ENCODE assay signal across 7 mouse cellular contexts in genomic region chrX:71491931-71492633, GRCm38 (mm10). TPM values are rescaled to one million over a fixed set of nuclear protein-coding genes. Genes with fewer than 3 reads are reported as not detected.
DNase-seq lines count a peak whose midpoint lies in the region; ATAC-seq lines count a peak whose summit lies in the region.

No protein-coding gene starts in this region.

- H3K27ac ChIP-seq in lung, embryonic 16.5 days (ENCODE audit: low read length): peak overlapping the region; percentile 86
- H3K27ac ChIP-seq in hindbrain, embryonic 12.5 days: peak overlapping the region; percentile 89
- H3K27ac ChIP-seq in midbrain, embryonic 10.5 days (replicated peaks): peak overlapping the region; percentile 92

- H3K27me3 ChIP-seq in lung, embryonic 16.5 days (ENCODE audit: control insufficient read depth, insufficient read depth, low read depth, low read length): no peaks in the 10 kb centered on the region
- peaks cover 4% of the 10 kb centered on the region; the same call in 1 of the 2 replicates for H3K27me3 ChIP-seq in hindbrain, embryonic 12.5 days
- peaks cover 4% of the 10 kb centered on the region; the same call in 1 of the 2 replicates for H3K27me3 ChIP-seq in midbrain, embryonic 10.5 days (ENCODE audit: low read depth, poor library complexity, severe bottlenecking)

- H3K4me2 ChIP-seq in lung, embryonic 16.5 days (ENCODE audit: low read depth, low read length): peak overlapping the region; percentile 67
- H3K4me2 ChIP-seq in hindbrain, embryonic 12.5 days (replicated peaks): peak overlapping the region; percentile 60

- H3K36me3 ChIP-seq in lung, embryonic 16.5 days (ENCODE audit: control insufficient read depth, insufficient read depth, low read length): no peaks in the 10 kb centered on the region; the same call in 1 of the 2 replicates
- H3K36me3 ChIP-seq in hindbrain, embryonic 12.5 days: no peaks in the 10 kb centered on the region
- no peaks in the 10 kb centered on the region for H3K36me3 ChIP-seq in midbrain, embryonic 10.5 days

- peak overlapping the region; percentile 65 for H3K4me3 ChIP-seq in lung, embryonic 16.5 days (ENCODE audit: low read length)
- H3K4me3 ChIP-seq in hindbrain, embryonic 12.5 days: peak overlapping the region; percentile 50
- peak overlapping the region; percentile 64 for H3K4me3 ChIP-seq in midbrain, embryonic 10.5 days

- 24% methylated on average over 17 of the region's 17 CpGs for WGBS in lung, embryonic 16.5 days
- WGBS in hindbrain, embryonic 12.5 days: 26% methylated on average over 17 of the region's 17 CpGs
- 16% methylated on average over 17 of the region's 17 CpGs for WGBS in midbrain, embryonic 10.5 days

- no peaks in the 10 kb centered on the region for H3K9me3 ChIP-seq in lung, embryonic 16.5 days (ENCODE audit: control insufficient read depth, low read length)
- H3K9me3 ChIP-seq in hindbrain, embryonic 12.5 days (replicated peaks): no peaks in the 10 kb centered on the region
- H3K9me3 ChIP-seq in midbrain, embryonic 10.5 days (replicated peaks): no peaks in the 10 kb centered on the region

- peak; percentile 78 for ATAC-seq in lung, embryonic 16.5 days (ENCODE audit: low read depth)
- peak; percentile 86 for ATAC-seq in hindbrain, embryonic 12.5 days (ENCODE audit: low FRiP score)

- H3K9ac ChIP-seq in lung, embryonic 16.5 days (ENCODE audit: low read length): peak overlapping the region; percentile 80
- H3K9ac ChIP-seq in hindbrain, embryonic 12.5 days: peak overlapping the region; percentile 63

- 0 out of 2 replicates have a peak, but pooled peaks cover 2% of the 10 kb centered on the region for H3K4me1 ChIP-seq in lung, embryonic 16.5 days (replicated peaks; ENCODE audit: control insufficient read depth, insufficient read depth, low read length)
- peaks cover 2% of the 10 kb centered on the region; the same call in 1 of the 2 replicates for H3K4me1 ChIP-seq in hindbrain, embryonic 12.5 days
- peaks cover 17% of the 10 kb centered on the region for H3K4me1 ChIP-seq in midbrain, embryonic 10.5 days

- DNase-seq in lung, adult 18-20 months: no peak
- peak; percentile 38 to 56 for DNase-seq in cerebellum, postnatal 10 days
- DNase-seq in midbrain, embryonic 10.5 days (ENCODE audit: low spot score): no peak
- no peak for DNase-seq in T-cell, adult 2 months (ENCODE audit: low spot score)
- DNase-seq in urinary bladder, adult 18-20 months (ENCODE audit: low spot score in 2 of 2): no peak

RNA-seq across cellular contexts. Expression of gene Cd99l2, which starts 0.6 kb away (rescaled TPM):
- 33.7 and 34.7 TPM in 2 replicates for polyA plus RNA-seq in lung, embryonic 16.5 days (2015; fragmentation: Nextera tagmentation; extraction: Ambion mirVana)
- 46.1 and 46.2 TPM in 2 replicates for polyA plus RNA-seq in hindbrain, embryonic 12.5 days (2016; fragmentation: Nextera tagmentation; extraction: Ambion mirVana)
- polyA plus RNA-seq in midbrain, embryonic 10.5 days (2016; fragmentation: Nextera tagmentation; extraction: Ambion mirVana): 22.0 and 24.8 TPM in 2 replicates

Comparison
In these comparisons a context has a peak if more than half of its experiments do, and no peak if none do; other contexts are left out.
1. DNase-seq: peak in cerebellum, postnatal 10 days (2 of 2); none in lung, adult 18-20 months (0 of 2), midbrain, embryonic 10.5 days (single experiment), T-cell, adult 2 months (single experiment) and urinary bladder, adult 18-20 months (0 of 2).
2. Peak in every context shown above with its lines, with median percentiles within 50 percentile points of each other: H3K27ac ChIP-seq and H3K4me3 ChIP-seq.